Mouse (Mus musculus) liver, postnatal 0 days (tissue): ENCODE measurements around the gene Mdm2. TPM values are rescaled to one million over a fixed set of nuclear protein-coding genes. Genes with fewer than 3 reads are reported as not detected.
A peak's percentile ranks its signal among the peaks of the same experiment; 100 is the strongest.
"Not testable (repeated sequence)": the region's sequence is repeated elsewhere in the genome, so short reads cannot be mapped to it uniquely, and the experiment has no call there.

Source experiments
- ATAC-seq: fragments of 200-750 bp; cut with Nextera tagmentation; 2 replicates; pipeline ENCODE4 v1.8.0; 2017; ENCODE audit warnings: mild to moderate bottlenecking, moderate library complexity
- DNase-seq: peaks from one replicate; pipeline ENCODE4 v3.0.0-alpha.2; 2016
- H3K27ac ChIP-seq: fragments of 300-500 bp; sonication (generic); 2 replicates; pipeline ENCODE4 v1.5.1; 2014; ENCODE audit warnings: antibody characterized with exemption, moderate library complexity, mild to moderate bottlenecking, low read depth
- H3K27me3 ChIP-seq: fragments of 300-500 bp; sonication (generic); 2 replicates; pipeline ENCODE4 v1.6.1; 2014; ENCODE audit warnings: low read length, control low read depth, mixed read lengths; ENCODE audit not compliant: insufficient read depth
- H3K36me3 ChIP-seq: fragments of 300-500 bp; sonication (generic); replicated peaks from 2 replicates; pipeline ENCODE4 v1.6.1; 2014; ENCODE audit warnings: mild to moderate bottlenecking, control low read depth, low read length, moderate library complexity, mixed read lengths; ENCODE audit not compliant: insufficient read depth
- H3K4me1 ChIP-seq: fragments of 300-500 bp; sonication (generic); 2 replicates; pipeline ENCODE4 v1.6.1; 2014; ENCODE audit warnings: antibody characterized with exemption, mild to moderate bottlenecking, control low read depth; ENCODE audit not compliant: insufficient read depth
- H3K4me2 ChIP-seq: fragments of 300-500 bp; sonication (generic); 2 replicates; pipeline ENCODE4 v1.6.1; 2014; ENCODE audit warnings: low read depth, mild to moderate bottlenecking, low read length, moderate library complexity, mixed read lengths
- H3K4me3 ChIP-seq: fragments of 300-500 bp; sonication (generic); 2 replicates; pipeline ENCODE4 v1.5.1; 2014; ENCODE audit warnings: low read depth, low read length
- H3K9ac ChIP-seq: fragments of 300-500 bp; sonication (generic); replicated peaks from 2 replicates; pipeline ENCODE4 v1.6.1; 2014; ENCODE audit warnings: mild to moderate bottlenecking, moderate library complexity
- H3K9me3 ChIP-seq: fragments of 300-500 bp; sonication (generic); 2 replicates; pipeline ENCODE4 v1.6.1; 2016; ENCODE audit warnings: mild to moderate bottlenecking, control low read depth, low read length, mixed read lengths
- CTCF ChIP-seq: sonication (generic); IDR thresholded peaks from 2 replicates; pipeline ENCODE4 v1.5.1; 2016; ENCODE audit warnings: antibody characterized with exemption, low read depth
- EP300 ChIP-seq: IDR thresholded peaks from 2 replicates; pipeline ENCODE4 v1.6.1; 2016; ENCODE audit warnings: antibody characterized with exemption, low read depth, mild to moderate bottlenecking
- WGBS: fragments of 180-500 bp; shearing (Covaris S2); extraction: QIAGEN DNeasy Blood & Tissue Kit; methylation state at CpG from one replicate; pipeline ENCODE4 v1.1.7; 2014; ENCODE audit not compliant: insufficient replicate concordance; 5-methylcytosine and 5-hydroxymethylcytosine counted together
- polyA plus RNA-seq: library from polyadenylated mRNA; unstranded; fragments of >200 nt; fragmentation: Nextera tagmentation; extraction: Ambion mirVana; gene quantifications from 2 replicates; pipeline ENCODE4 v1.2.1, GENCODE M21; 2015

The Mdm2 gene
- polyA plus RNA-seq, 1 experiment from 2014 or later: 11.3 TPM

GRCm38 (mm10) chr10:117724136-117724718 is 13.7 kb upstream of the Mdm2 start:
- H3K27me3 ChIP-seq: no peaks in the 10 kb centered on the region
- ATAC-seq (no peak), DNase-seq (no peak)
- no peak overlapping the region for H3K9ac ChIP-seq
- no peaks in the 10 kb centered on the region for H3K4me1 ChIP-seq
- WGBS: 61% methylated on average over 5 of the region's 5 CpGs
- H3K9me3 ChIP-seq: no peaks in the 10 kb centered on the region
- no peak overlapping the region for H3K27ac ChIP-seq
- H3K4me3 ChIP-seq: no peak overlapping the region
- no peaks in the 10 kb centered on the region for H3K36me3 ChIP-seq
- TF ChIP-seq CTCF (no peak), EP300 (no peak)
- H3K4me2 ChIP-seq: no peak overlapping the region

- Histone ChIP-seq H3K27ac (peak overlapping the region; percentile 56; the same call in 1 of the 2 replicates), H3K9me3 (no peaks in the 10 kb centered on the region), H3K4me2 (no peak overlapping the region), H3K9ac (no peak overlapping the region), H3K27me3 (no peaks in the 10 kb centered on the region), H3K4me1 (peaks cover 4% of the 10 kb centered on the region; the same call in 1 of the 2 replicates), H3K36me3 (no peaks in the 10 kb centered on the region), H3K4me3 (no peak overlapping the region)
- TF ChIP-seq CTCF (no peak), EP300 (no peak)
- 65% methylated on average over 19 of the region's 19 CpGs for WGBS
- ATAC-seq (no peak; the same call in 1 of the 2 replicates), DNase-seq (no peak)
Observed at GRCm38 (mm10) chr10:117718161-117719119, 7.9 kb upstream of the Mdm2 start.

- peaks cover 4% of the 10 kb centered on the region; the same call in 1 of the 2 replicates for H3K4me1 ChIP-seq
- H3K36me3 ChIP-seq: no peaks in the 10 kb centered on the region
- H3K4me2 ChIP-seq: no peak overlapping the region
- TF ChIP-seq CTCF (no peak), EP300 (no peak)
- no peak overlapping the region for H3K9ac ChIP-seq
- WGBS: 6% methylated on average over 4 of the region's 4 CpGs
- peak overlapping the region; percentile 56 for H3K27ac ChIP-seq
- H3K27me3 ChIP-seq: no peaks in the 10 kb centered on the region
- ATAC-seq (peak; percentile 76), DNase-seq (peak; percentile 48)
- no peaks in the 10 kb centered on the region for H3K9me3 ChIP-seq
- H3K4me3 ChIP-seq: no peak overlapping the region
Observed at GRCm38 (mm10) chr10:117717583-117717982, 7.0 kb upstream of the Mdm2 start.

GRCm38 (mm10) chr10:117716686-117717085 is 6.1 kb upstream of the Mdm2 start:
- ATAC-seq (no peak), DNase-seq (no peak)
- WGBS: 77% methylated on average over 3 of the region's 3 CpGs
- Histone ChIP-seq H3K4me2 (no peak overlapping the region), H3K4me1 (peaks cover 4% of the 10 kb centered on the region; the same call in 1 of the 2 replicates), H3K9me3 (no peaks in the 10 kb centered on the region), H3K27me3 (no peaks in the 10 kb centered on the region), H3K9ac (no peak overlapping the region), H3K4me3 (no peak overlapping the region), H3K36me3 (no peaks in the 10 kb centered on the region), H3K27ac (no peak overlapping the region)
- TF ChIP-seq CTCF: no peak
- TF ChIP-seq EP300: no peak

GRCm38 (mm10) chr10:117715654-117716053 is 5.1 kb upstream of the Mdm2 start:
- WGBS: 84% methylated on average over 1 of the region's 1 CpGs
- not testable (repeated sequence) for ATAC-seq, H3K36me3 ChIP-seq, H3K4me2 ChIP-seq, H3K9me3 ChIP-seq, H3K4me3 ChIP-seq, H3K9ac ChIP-seq, DNase-seq, H3K27me3 ChIP-seq, H3K27ac ChIP-seq
- H3K4me1 ChIP-seq: peaks cover 10% of the 10 kb centered on the region

GRCm38 (mm10) chr10:117714928-117715500 is 4.5 kb upstream of the Mdm2 start:
- no peak overlapping the region for H3K9ac ChIP-seq
- no peak overlapping the region for H3K27ac ChIP-seq
- H3K4me3 ChIP-seq: no peak overlapping the region
- 57% methylated on average over 4 of the region's 4 CpGs for WGBS
- H3K9me3 ChIP-seq: no peaks in the 10 kb centered on the region
- TF ChIP-seq EP300: no peak
- DNase-seq (no peak), ATAC-seq (no peak)
- no peak overlapping the region for H3K4me2 ChIP-seq
- peaks cover 10% of the 10 kb centered on the region for H3K4me1 ChIP-seq
- no peaks in the 10 kb centered on the region for H3K36me3 ChIP-seq
- H3K27me3 ChIP-seq: no peaks in the 10 kb centered on the region
